Mouse (Mus musculus): ENCODE results near the gene Mmab. TPM values are rescaled to one million over a fixed set of nuclear protein-coding genes. Genes with fewer than 3 reads are reported as not detected.

The Mmab gene
- 10 to 100 TPM; 30.9 TPM for total RNA-seq (2021)

- DNase-seq (ENCODE audit: extremely low spot score in 1 of 2, low spot score in 2 of 2): peak; percentile 99
- intact Hi-C loops (cut with DNase I): no loop called here
Measured at GRCm38 (mm10) chr5:114443566-114444367, at the start of gene Mmab, which contains the start of gene Mvk. Mmab (minus strand) TSS chr5:114444060. Mvk (plus strand) TSS chr5:114444269.

GRCm38 (mm10) chr5:114490241-114490640 is 46.4 kb upstream of the Mmab start:
- intact Hi-C loops (cut with DNase I): no loop called here
- no peak for DNase-seq (ENCODE audit: extremely low spot score in 1 of 2, low spot score in 2 of 2)

GRCm38 (mm10) chr5:114489570-114489969 is 45.7 kb upstream of the Mmab start:
- intact Hi-C loops (cut with DNase I): no loop called here
- no peak for DNase-seq (ENCODE audit: extremely low spot score in 1 of 2, low spot score in 2 of 2)

GRCm38 (mm10) chr5:114485685-114486084 is 41.8 kb upstream of the Mmab start:
- DNase-seq (ENCODE audit: extremely low spot score in 1 of 2, low spot score in 2 of 2): no peak

GRCm38 (mm10) chr5:114482587-114483011 is 38.7 kb upstream of the Mmab start:
- intact Hi-C loops (cut with DNase I): no loop called here

More at GRCm38 (mm10) chr5:114485685-114486084, 41.8 kb upstream of the Mmab start:
- intact Hi-C loops (cut with DNase I): no loop called here

GRCm38 (mm10) chr5:114478267-114478666 is 34.4 kb upstream of the Mmab start:
- intact Hi-C loops (cut with DNase I): no loop called here
- DNase-seq (ENCODE audit: extremely low spot score in 1 of 2, low spot score in 2 of 2): no peak

More at GRCm38 (mm10) chr5:114482587-114483011, 38.7 kb upstream of the Mmab start:
- DNase-seq (ENCODE audit: extremely low spot score in 1 of 2, low spot score in 2 of 2): no peak

- intact Hi-C loops (cut with DNase I): no loop called here
- DNase-seq (ENCODE audit: extremely low spot score in 1 of 2, low spot score in 2 of 2): peak; percentile 21 to 36
Measured at GRCm38 (mm10) chr5:114474741-114475491, 31.1 kb upstream of the Mmab start.

- intact Hi-C loops (cut with DNase I): no loop called here
Measured at GRCm38 (mm10) chr5:114470359-114470758, 26.5 kb upstream of the Mmab start.

GRCm38 (mm10) chr5:114468007-114468406 is 24.1 kb upstream of the Mmab start:
- DNase-seq (ENCODE audit: extremely low spot score in 1 of 2, low spot score in 2 of 2): no peak
- intact Hi-C loops (cut with DNase I): loop anchor here (5.0 kb wide), 1 partner anchor 149 kb away; no protein-coding TSS in a partner anchor

More at GRCm38 (mm10) chr5:114470359-114470758, 26.5 kb upstream of the Mmab start:
- no peak for DNase-seq (ENCODE audit: extremely low spot score in 1 of 2, low spot score in 2 of 2)

GRCm38 (mm10) chr5:114467430-114467829 is 23.6 kb upstream of the Mmab start:
- DNase-seq (ENCODE audit: extremely low spot score in 1 of 2, low spot score in 2 of 2): peak; percentile 31 to 86
- intact Hi-C loops (cut with DNase I): loop anchor here (5.0 kb wide), 1 partner anchor 150 kb away; no protein-coding TSS in a partner anchor

GRCm38 (mm10) chr5:114467019-114467418 is 23.2 kb upstream of the Mmab start:
- no peak for DNase-seq (ENCODE audit: extremely low spot score in 1 of 2, low spot score in 2 of 2)
- intact Hi-C loops (cut with DNase I): loop anchor here (5.0 kb wide), 1 partner anchor 150 kb away; no protein-coding TSS in a partner anchor

GRCm38 (mm10) chr5:114465641-114466040 is 21.8 kb upstream of the Mmab start:
- no peak for DNase-seq (ENCODE audit: extremely low spot score in 1 of 2, low spot score in 2 of 2)
- intact Hi-C loops (cut with DNase I): loop anchor here (5.0 kb wide), 1 partner anchor 152 kb away; no protein-coding TSS in a partner anchor

- no peak for DNase-seq (ENCODE audit: extremely low spot score in 1 of 2, low spot score in 2 of 2)
- intact Hi-C loops (cut with DNase I): loop anchor here (5.0 kb wide), 2 partner anchors 103 to 143 kb away; partner anchors contain the start of gene Fam222a
Measured at GRCm38 (mm10) chr5:114464561-114464960, 20.7 kb upstream of the Mmab start.

- intact Hi-C loops (cut with DNase I): loop anchor here (5.0 kb wide), 2 partner anchors 105 to 145 kb away; partner anchors contain the start of gene Fam222a
- DNase-seq (ENCODE audit: extremely low spot score in 1 of 2, low spot score in 2 of 2): no peak
Measured at GRCm38 (mm10) chr5:114462067-114463040, 18.5 kb upstream of the Mmab start.

GRCm38 (mm10) chr5:114461238-114461637 is 17.4 kb upstream of the Mmab start:
- DNase-seq (ENCODE audit: extremely low spot score in 1 of 2, low spot score in 2 of 2): peak; percentile 69 to 89
- intact Hi-C loops (cut with DNase I): loop anchor here (5.0 kb wide), 2 partner anchors 106 to 146 kb away; partner anchors contain the start of gene Fam222a

GRCm38 (mm10) chr5:114456995-114457605 is 13.2 kb upstream of the Mmab start:
- intact Hi-C loops (cut with DNase I): no loop called here
- DNase-seq (ENCODE audit: extremely low spot score in 1 of 2, low spot score in 2 of 2): no peak

- intact Hi-C loops (cut with DNase I): no loop called here
- no peak for DNase-seq (ENCODE audit: extremely low spot score in 1 of 2, low spot score in 2 of 2)
Measured at GRCm38 (mm10) chr5:114456287-114456686, 12.4 kb upstream of the Mmab start.

- intact Hi-C loops (cut with DNase I): no loop called here
- no peak for DNase-seq (ENCODE audit: extremely low spot score in 1 of 2, low spot score in 2 of 2)
Measured at GRCm38 (mm10) chr5:114449011-114449410, 5.2 kb upstream of the Mmab start.

Measured in left cerebral cortex, postnatal 10 days (tissue).